16 mouse cellular contexts compared by ENCODE assay signal in genomic region chr3:96029766-96030165, GRCm38 (mm10). TPM values are rescaled to one million over a fixed set of nuclear protein-coding genes. Genes with fewer than 3 reads are reported as not detected.
A peak's percentile ranks its signal among the peaks of the same experiment; 100 is the strongest.
DNase-seq lines count a peak whose midpoint lies in the region; ATAC-seq and TF ChIP-seq lines count a peak whose summit lies in the region.
"Had no signal": no experiment of that assay in that cellular context is flagged by ENCODE, and none has a peak within 500 bp of the region (broad histone marks: within the 10 kb centered on the region; RNA-seq: fewer than 3 reads in every experiment).

No protein-coding gene starts in this region.

- H3K36me3 ChIP-seq in midbrain, embryonic 11.5 days (ENCODE audit: control insufficient read depth, insufficient read depth, low read length), result no peaks in the 10 kb centered on the region
- peaks cover 25% of the 10 kb centered on the region for H3K36me3 ChIP-seq in midbrain, postnatal 0 days (ENCODE audit: insufficient read depth, low read length)

- 92% methylated on average over 11 of the region's 11 CpGs for whole genome bisulfite sequencing in midbrain, embryonic 11.5 days
- WGBS in midbrain, postnatal 0 days, result 92% methylated on average over 11 of the region's 11 CpGs

- H3K4me1 ChIP-seq in midbrain, embryonic 11.5 days (ENCODE audit: control insufficient read depth, insufficient read depth, low read length), result no peaks in the 10 kb centered on the region
- no peaks in the 10 kb centered on the region for H3K4me1 ChIP-seq in midbrain, postnatal 0 days (ENCODE audit: insufficient read depth, low read length)
- H3K4me1 ChIP-seq: embryonic facial prominence, embryonic 10.5 days; heart, embryonic 15.5 days had no signal

- ATAC-seq in midbrain, embryonic 11.5 days (ENCODE audit: low FRiP score), result no peak
- no peak for ATAC-seq in midbrain, postnatal 0 days (ENCODE audit: low FRiP score)
- ATAC-seq: lung, postnatal 0 days had no signal

- H3K9me3 ChIP-seq in midbrain, embryonic 11.5 days (ENCODE audit: control insufficient read depth, low read length), result no peaks in the 10 kb centered on the region
- H3K9me3 ChIP-seq in midbrain, postnatal 0 days (ENCODE audit: low read length), result no peaks in the 10 kb centered on the region
- H3K9me3 ChIP-seq: embryonic facial prominence, embryonic 10.5 days; G1E; heart, embryonic 15.5 days had no signal

- no peak overlapping the region for H3K4me2 ChIP-seq in midbrain, embryonic 11.5 days
- no peak overlapping the region for H3K4me2 ChIP-seq in midbrain, postnatal 0 days (ENCODE audit: low read depth, low read length, poor library complexity, severe bottlenecking)
- H3K4me2 ChIP-seq: heart, embryonic 15.5 days had no signal

- no peak for TF ChIP-seq CTCF in midbrain, postnatal 0 days (IDR thresholded peaks at IDR 0.05)

- intact Hi-C loops in heart, postnatal 25 days (cut with DNase I), result no loop called here

- no peaks in the 10 kb centered on the region for H3K27me3 ChIP-seq in midbrain, embryonic 11.5 days (ENCODE audit: control insufficient read depth, insufficient read depth, low read length)
- no peaks in the 10 kb centered on the region for H3K27me3 ChIP-seq in midbrain, postnatal 0 days (ENCODE audit: insufficient read depth, low read length)
- H3K27me3 ChIP-seq: heart, embryonic 15.5 days had no signal

- no peak overlapping the region for H3K9ac ChIP-seq in midbrain, embryonic 11.5 days (ENCODE audit: low read length)
- no peak overlapping the region for H3K9ac ChIP-seq in midbrain, postnatal 0 days (replicated peaks; ENCODE audit: low read length, poor library complexity, severe bottlenecking)
- H3K9ac ChIP-seq: heart, embryonic 15.5 days had no signal

- peak; percentile 73 for DNase-seq in heart, adult 11 months
- DNase-seq in heart, postnatal 25 days (ENCODE audit: low spot score), result no peak
- DNase-seq in midbrain, embryonic 11.5 days (ENCODE audit: low spot score, missing footprints), result peak; percentile 21
- no peak for DNase-seq in midbrain, postnatal 0 days (ENCODE audit: low spot score)
- DNase-seq in cerebellum, postnatal 14 days, result peak; percentile 60 to 80
- DNase-seq in kidney, postnatal 36 days, result peak; percentile 18 to 38
- DNase-seq in left cerebral cortex, adult 18-20 months (ENCODE audit: low spot score in 2 of 2), result no peak
- no peak for DNase-seq in layer of hippocampus, postnatal 14 days (ENCODE audit: low spot score in 2 of 2)
- DNase-seq: adrenal gland, postnatal 14 days; gastrocnemius, adult 2 months; midbrain, embryonic 14.5 days had no signal

- no peak overlapping the region for H3K4me3 ChIP-seq in midbrain, embryonic 11.5 days (ENCODE audit: low read depth, low read length)
- H3K4me3 ChIP-seq in midbrain, postnatal 0 days (ENCODE audit: low read depth, low read length), result no peak overlapping the region
- H3K4me3 ChIP-seq: embryonic facial prominence, embryonic 10.5 days; gastrocnemius, adult 2 months; heart, embryonic 15.5 days; myocyte had no signal

- no peak overlapping the region for H3K27ac ChIP-seq in midbrain, embryonic 11.5 days (ENCODE audit: low read depth, low read length)
- no peak overlapping the region for H3K27ac ChIP-seq in midbrain, postnatal 0 days (ENCODE audit: low read depth, low read length)
- H3K27ac ChIP-seq: embryonic facial prominence, embryonic 10.5 days; gastrocnemius, adult 2 months; heart, embryonic 15.5 days had no signal

RNA-seq across cellular contexts. Expression of gene Vps45, which starts 28.5 kb away (rescaled TPM):
- 10 to 100 TPM; 20.5 to 26.0 TPM for total RNA-seq in heart, postnatal 25 days (2021)
- polyA plus RNA-seq in midbrain, embryonic 11.5 days (2014; fragmentation: Nextera tagmentation; extraction: Ambion mirVana), result 24.7 and 29.5 TPM in 2 replicates
- 29.5 and 35.3 TPM in 2 replicates for total RNA-seq in midbrain, postnatal 0 days (2014; rRNA removed)
- polyA plus RNA-seq in midbrain, postnatal 0 days (2015; fragmentation: Nextera tagmentation; extraction: Ambion mirVana), result 60.6 and 61.1 TPM in 2 replicates
- total RNA-seq in left cerebral cortex, adult 18-20 months (2021), result 10 to 100 TPM; 46.4 to 46.7 TPM
- 10 to 100 TPM; 41.1 to 47.8 TPM for total RNA-seq in layer of hippocampus, postnatal 14 days (2021)

RNA-seq across cellular contexts. Expression of gene Plekho1, which starts 34.0 kb away (rescaled TPM):
- 10 to 100 TPM; 76.4 to 89.1 TPM for total RNA-seq in heart, postnatal 25 days (2021)
- 62.9 and 70.7 TPM in 2 replicates for polyA plus RNA-seq in midbrain, embryonic 11.5 days (2014; fragmentation: Nextera tagmentation; extraction: Ambion mirVana)
- total RNA-seq in midbrain, postnatal 0 days (2014; rRNA removed), result 52.5 and 62.7 TPM in 2 replicates
- polyA plus RNA-seq in midbrain, postnatal 0 days (2015; fragmentation: Nextera tagmentation; extraction: Ambion mirVana), result 37.3 and 41.2 TPM in 2 replicates
- total RNA-seq in left cerebral cortex, adult 18-20 months (2021), result 10 to 100 TPM; 73.6 to 81.9 TPM
- 10 to 100 TPM; 43.7 to 44.5 TPM for total RNA-seq in layer of hippocampus, postnatal 14 days (2021)

Comparison
In these comparisons a context has a peak if more than half of its experiments do, and no peak if none do; other contexts are left out.
1. DNase-seq: peak in heart, adult 11 months (single experiment), midbrain, embryonic 11.5 days (single experiment), cerebellum, postnatal 14 days (2 of 2) and kidney, postnatal 36 days (2 of 2); none in heart, postnatal 25 days (single experiment), midbrain, postnatal 0 days (single experiment), left cerebral cortex, adult 18-20 months (0 of 2) and layer of hippocampus, postnatal 14 days (0 of 2).